Mouse (Mus musculus) bone marrow, adult 2 months (tissue): Measurements from ENCODE around the gene Krtdap.
"Not testable (repeated sequence)": the region's sequence is repeated elsewhere in the genome, so short reads cannot be mapped to it uniquely, and the experiment has no call there.

ENCODE experiments used
- CTCF ChIP-seq: fragments of 200-500 bp; IDR thresholded peaks from 2 replicates; pipeline ENCODE4 v1.5.1; 2011; ENCODE audit warnings: low read length, control low read depth; ENCODE audit not compliant: control insufficient read depth, insufficient read depth
- POLR2A ChIP-seq: fragments of 200-500 bp; IDR thresholded peaks from 2 replicates; pipeline ENCODE4 v1.6.1; 2011; ENCODE audit warnings: low read depth, mild to moderate bottlenecking, control low read depth, low read length, borderline replicate concordance; ENCODE audit not compliant: control insufficient read depth

DNA sequence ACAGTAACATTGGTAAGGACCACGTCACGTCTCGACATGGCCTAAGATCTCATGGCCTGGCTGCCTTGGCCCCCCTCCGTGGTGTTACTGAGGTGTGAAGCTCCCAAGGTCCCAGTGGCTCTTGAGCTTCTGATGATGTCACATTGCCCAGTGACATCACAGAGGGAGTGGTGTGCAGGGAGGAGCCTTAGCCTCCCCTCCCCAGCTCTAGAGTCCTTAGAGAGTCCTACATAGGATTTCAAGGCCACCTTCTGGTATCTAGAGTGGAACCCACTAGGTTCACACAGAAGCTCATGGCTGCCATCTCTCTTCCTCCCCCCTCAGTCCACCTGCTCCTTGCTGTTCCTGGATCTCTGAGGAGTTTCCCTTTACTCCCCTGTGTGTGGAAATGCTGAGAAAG is 44.1 kb upstream of the Krtdap start, which contains the start of gene Gapdhs:
- not testable (repeated sequence) for TF ChIP-seq POLR2A, CTCF
